Mouse (Mus musculus) left cerebral cortex, postnatal 14 days (tissue): ENCODE results near the gene Pgap2. TPM values are rescaled to one million over a fixed set of nuclear protein-coding genes. Genes with fewer than 3 reads are reported as not detected.
A peak's percentile ranks its signal among the peaks of the same experiment; 100 is the strongest.

Source experiments
- DNase-seq, 2 experiments: peaks; one replicate each; pipeline ENCODE4 v3.0.0; 2021 to 2022; ENCODE audit warnings: low spot score in 2 of 2, mixed read lengths in 1 of 2
- intact Hi-C: fragments of 180-260 bp; cut with DNase I; formaldehyde crosslinking; loops from one replicate; pipeline ENCODE4 v1.15.1; 2025
- long read RNA-seq, 2 experiments: library from polyadenylated mRNA; stranded (forward); transcript quantifications; one replicate each; pipeline ENCODE4 v2.0.0; 2021
- total RNA-seq, 2 experiments: library from RNA; stranded (reverse); gene quantifications; 2 replicates each; pipeline ENCODE4 v1.2.3; 2021

The Pgap2 gene
- total RNA-seq, result 10 to 100 TPM; 26.3 to 27.6 TPM
- long read RNA-seq, experiment 1, partial matches to known transcripts, result 1 of 18 reads
- long read RNA-seq, experiment 1, other reads (novel, unspliced or antisense), result 10 of 18 reads
- long read RNA-seq, experiment 2, partial matches to known transcripts, result 2 of 14 reads
- long read RNA-seq, experiment 2, other reads (novel, unspliced or antisense), result 5 of 14 reads

DNA sequence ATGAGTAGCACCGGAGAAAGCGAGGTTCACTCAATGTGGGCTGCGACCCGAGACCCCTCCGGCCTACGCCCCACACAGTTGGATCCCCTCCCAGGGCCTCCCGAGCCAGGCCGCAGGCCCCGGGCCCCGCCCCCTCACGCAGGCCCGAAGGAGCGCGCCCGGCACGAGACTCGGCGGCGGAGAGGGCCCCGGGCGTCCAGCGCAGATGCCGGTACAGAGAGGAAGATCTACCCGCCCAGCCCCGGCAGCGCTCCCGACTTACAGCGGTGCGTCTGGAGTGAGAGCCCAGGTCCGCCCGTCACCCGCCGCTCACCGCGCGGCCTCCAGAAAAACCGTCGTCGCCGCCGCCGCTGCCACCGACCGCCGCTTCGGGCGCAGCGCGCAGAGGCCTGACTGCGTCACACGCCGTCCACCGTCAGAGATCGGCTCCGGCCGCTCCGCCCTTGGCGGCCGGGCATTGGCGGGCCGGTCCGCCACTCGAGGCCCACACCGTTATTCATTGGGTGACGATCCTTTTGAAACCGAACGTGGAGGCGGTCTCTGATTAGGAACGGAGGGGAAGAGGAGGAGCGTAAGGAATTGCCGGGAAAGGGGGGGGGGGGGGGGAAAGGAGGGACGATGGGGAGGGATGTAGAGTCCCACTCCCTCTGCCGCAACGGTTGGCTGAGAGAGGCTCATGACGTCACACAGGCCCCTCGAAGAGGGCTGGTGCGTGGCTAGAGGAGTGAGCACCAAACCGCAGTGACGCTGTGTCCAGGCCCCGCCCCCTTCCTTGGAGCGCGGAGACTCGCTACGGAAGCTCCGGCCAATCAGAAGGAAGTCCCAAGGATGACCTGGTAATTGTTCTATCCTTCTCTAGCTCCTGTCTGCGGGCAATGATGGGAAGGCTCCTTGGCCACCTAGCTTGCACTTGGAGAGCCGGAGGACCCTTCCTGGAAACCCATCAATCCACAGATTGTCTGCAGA lies at the start of gene Pgap2, which contains the start of gene Nup98:
Gene Pgap2, plus strand, starts transcription at position 453 of the 966 bp plus-strand sequence.
Gene Nup98, minus strand, starts transcription at position 421 of the 966 bp plus-strand sequence.
- DNase-seq, result peak; percentile 99
- intact Hi-C loops, result loop anchor here (5.0 kb wide), 1 partner anchor 42 kb away; no protein-coding TSS in a partner anchor

DNA sequence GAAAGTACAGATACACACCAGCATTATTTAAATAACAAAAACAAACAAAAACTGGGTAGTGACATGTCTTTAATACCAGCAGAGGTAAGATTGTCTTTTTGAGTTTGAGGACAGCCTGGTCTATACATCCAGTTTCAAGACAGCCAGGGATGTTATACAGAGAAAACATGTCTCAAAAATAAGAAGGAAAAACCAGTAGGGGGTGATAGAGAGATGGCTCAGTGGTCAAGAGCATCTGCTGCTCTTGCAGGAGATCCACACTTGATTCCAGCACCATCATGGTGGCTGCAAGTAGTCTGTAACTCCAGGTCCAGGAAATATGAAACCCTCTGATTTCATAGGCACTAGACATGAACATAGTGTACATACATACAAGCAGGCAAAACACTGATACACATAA lies 39.7 kb upstream of the Pgap2 start:
- intact Hi-C loops, result no loop called here

DNA sequence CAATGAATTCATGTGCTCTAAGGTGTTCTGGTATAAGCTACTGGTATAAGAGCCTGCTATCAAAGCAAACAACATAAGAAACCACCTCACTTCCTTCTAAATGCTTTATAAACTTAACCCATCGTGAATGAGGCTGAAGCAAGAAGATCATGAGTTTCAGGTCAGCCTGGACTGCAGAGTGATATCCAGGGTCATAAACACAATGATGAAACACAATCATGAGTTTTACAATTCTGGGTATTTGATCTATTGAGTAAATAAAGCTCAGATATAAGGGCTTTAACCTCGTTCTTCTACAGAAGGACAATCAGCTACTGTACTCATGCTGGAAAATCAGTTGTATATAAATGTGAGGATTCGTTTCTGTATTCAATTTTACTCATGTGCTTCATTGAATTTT lies 26.2 kb upstream of the Pgap2 start:
- DNase-seq, result no peak
- intact Hi-C loops, result loop anchor here (5.0 kb wide), 1 partner anchor 52 kb away; no protein-coding TSS in a partner anchor

More for the DNA sequence above, 39.7 kb upstream of the Pgap2 start:
- no peak for DNase-seq

DNA sequence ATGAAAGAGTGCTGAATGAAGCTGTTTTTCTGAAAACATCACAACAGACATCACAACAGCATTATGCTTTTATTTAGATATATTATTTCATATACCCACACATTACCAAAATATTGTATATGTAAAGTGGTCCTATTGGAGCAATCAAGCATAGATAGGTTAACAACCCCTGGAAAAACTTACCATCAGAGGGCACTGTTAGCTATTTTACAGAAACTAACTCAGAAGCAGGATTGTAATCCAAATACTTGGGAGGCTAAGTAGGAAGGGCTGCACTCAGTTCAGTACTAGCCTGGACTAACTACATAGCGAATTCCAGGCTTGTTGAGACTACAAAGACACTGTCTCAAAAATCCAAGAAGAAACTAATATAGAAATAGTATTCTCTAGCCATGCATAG lies 17.7 kb upstream of the Pgap2 start:
- intact Hi-C loops, result no loop called here
- no peak for DNase-seq

DNA sequence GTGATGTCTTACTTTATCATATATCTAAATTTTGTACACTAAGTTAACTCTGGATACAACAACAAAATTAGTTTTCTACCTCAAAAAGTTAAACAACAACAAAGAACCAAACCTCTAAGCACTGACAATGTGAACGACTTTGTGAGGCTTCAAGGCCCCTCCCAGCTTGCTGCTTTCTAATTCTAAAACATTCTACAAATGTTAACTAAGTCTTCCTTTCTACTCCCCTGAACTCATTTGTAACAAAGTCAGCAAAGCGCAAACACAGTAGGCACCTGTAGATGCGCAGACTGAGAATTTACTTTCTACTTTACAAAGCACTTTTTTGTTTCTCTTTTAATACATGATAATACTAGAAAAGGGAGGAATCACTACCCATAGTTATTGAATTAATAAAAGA lies 9.4 kb upstream of the Pgap2 start:
- intact Hi-C loops, result no loop called here
- DNase-seq, result no peak

GRCm38 (mm10) chr7:102200996-102201785 lies 8.8 kb upstream of the Pgap2 start:
- intact Hi-C loops, result no loop called here
- no peak for DNase-seq

- no peak for DNase-seq
- intact Hi-C loops, result no loop called here
Measured at GRCm38 (mm10) chr7:102204296-102204857, 5.6 kb upstream of the Pgap2 start.

DNA sequence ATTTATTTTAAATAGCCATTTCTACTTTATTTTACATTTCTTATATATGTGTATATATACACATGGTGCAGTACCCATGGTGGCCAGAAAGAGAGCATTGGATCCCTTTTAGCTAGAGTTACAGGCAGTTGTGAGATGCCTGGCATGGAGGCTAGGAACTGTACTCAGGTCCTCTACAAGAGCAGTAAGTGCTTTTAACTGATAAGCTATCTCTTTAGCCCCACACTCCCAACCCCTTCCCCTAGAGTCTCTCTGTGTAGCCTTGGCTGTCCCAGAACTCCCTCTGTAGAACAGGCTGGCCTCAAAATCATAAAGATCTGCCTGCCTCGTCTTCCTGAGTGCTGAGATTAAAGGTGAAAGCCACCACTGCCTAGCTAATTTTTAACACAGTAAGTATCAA lies 4.4 kb upstream of the Pgap2 start:
- intact Hi-C loops, result no loop called here
- DNase-seq, result no peak

DNA sequence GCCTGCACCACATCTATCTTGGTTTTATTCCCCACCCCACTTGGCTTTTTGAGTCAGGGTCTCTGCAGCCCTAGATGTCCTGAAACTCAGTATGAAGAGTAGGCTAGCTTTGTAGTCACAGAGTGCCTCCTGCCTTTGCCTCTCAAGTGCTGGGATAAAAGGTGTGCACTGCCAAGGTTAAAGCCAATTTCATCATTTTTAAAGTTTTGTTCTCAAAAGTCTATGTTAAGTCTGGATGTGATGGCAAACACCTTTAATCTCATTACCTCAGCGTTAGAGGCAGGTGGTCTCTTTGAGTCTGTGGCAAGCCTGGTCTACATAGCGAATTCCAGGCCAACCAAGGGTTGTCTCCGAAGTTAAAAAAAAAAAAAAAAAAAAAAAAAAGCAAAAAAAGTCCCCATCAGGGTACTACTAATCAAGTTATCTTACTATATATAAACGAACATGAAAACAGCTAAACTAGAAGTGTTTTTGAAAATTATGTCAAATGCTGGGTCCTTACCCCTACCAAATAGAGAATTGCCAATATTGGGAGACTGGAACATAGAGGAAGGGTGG lies 1.1 kb upstream of the Pgap2 start:
- DNase-seq, result no peak
- intact Hi-C loops, result no loop called here

DNA sequence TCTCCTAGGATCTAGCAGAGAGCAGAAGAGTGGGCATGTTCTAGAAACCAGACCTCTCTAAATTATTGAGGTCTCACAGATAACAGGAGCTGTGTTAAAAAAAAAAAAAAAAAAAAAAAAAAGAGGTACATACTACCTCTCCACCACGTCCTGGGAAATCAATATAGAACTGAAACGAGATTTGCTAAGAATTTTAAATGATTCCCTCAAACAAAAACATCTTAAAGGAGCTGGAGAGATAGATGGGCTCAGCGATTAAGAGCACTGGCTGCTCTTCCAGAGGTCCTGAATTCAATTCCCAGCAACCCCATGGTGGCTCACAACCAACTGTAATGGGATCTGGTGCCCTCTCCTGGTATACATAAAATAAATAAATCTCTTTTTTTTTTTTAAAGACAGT lies 1.1 kb downstream of the Pgap2 start:
- intact Hi-C loops, result loop anchor here (5.0 kb wide), 1 partner anchor 41 kb away; no protein-coding TSS in a partner anchor
- no peak for DNase-seq

GRCm38 (mm10) chr7:102221899-102222298 lies 11.9 kb downstream of the Pgap2 start:
- intact Hi-C loops, result no loop called here
- no peak for DNase-seq

GRCm38 (mm10) chr7:102222336-102222735 lies 12.3 kb downstream of the Pgap2 start:
- peak in 1 of 2 experiments; percentile 38 for DNase-seq
- intact Hi-C loops, result no loop called here

DNA sequence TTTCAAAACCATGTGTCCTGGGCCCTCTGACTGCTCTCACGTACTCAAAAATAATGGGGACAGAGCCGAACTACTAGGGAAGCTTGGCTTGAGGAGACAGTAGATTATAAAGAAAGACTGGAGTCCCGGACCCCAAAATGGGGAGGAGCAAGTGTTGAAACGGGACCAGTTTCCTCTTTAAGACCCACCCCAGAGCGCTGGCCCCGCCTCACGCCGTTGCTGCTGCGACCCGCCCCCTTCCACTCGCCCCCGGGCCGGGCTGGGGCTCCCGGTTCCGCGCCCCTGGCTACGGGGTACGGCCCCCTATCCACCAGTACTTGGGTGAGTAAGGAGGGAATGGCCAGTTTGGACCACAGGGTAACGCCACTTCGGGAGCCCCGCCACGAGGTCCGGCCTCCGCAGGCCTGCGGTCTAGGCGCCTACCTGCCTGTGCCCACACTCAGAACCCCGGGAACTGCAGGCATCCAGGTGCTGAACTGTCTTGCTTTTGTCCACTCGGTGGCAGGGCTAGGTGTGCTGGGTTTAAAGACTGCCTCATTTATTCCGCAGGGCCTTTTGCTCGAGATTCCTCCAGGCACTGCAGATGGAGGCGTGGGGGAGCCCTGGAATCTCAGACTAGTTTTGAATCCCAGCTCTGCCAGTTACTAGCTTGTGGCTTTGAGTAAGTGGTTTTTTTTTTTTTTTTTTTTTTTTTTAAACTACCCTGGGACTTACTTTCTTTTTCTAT lies 13.0 kb downstream of the Pgap2 start:
- intact Hi-C loops, result no loop called here
- DNase-seq, result peak in 1 of 2 experiments; percentile 55

DNA sequence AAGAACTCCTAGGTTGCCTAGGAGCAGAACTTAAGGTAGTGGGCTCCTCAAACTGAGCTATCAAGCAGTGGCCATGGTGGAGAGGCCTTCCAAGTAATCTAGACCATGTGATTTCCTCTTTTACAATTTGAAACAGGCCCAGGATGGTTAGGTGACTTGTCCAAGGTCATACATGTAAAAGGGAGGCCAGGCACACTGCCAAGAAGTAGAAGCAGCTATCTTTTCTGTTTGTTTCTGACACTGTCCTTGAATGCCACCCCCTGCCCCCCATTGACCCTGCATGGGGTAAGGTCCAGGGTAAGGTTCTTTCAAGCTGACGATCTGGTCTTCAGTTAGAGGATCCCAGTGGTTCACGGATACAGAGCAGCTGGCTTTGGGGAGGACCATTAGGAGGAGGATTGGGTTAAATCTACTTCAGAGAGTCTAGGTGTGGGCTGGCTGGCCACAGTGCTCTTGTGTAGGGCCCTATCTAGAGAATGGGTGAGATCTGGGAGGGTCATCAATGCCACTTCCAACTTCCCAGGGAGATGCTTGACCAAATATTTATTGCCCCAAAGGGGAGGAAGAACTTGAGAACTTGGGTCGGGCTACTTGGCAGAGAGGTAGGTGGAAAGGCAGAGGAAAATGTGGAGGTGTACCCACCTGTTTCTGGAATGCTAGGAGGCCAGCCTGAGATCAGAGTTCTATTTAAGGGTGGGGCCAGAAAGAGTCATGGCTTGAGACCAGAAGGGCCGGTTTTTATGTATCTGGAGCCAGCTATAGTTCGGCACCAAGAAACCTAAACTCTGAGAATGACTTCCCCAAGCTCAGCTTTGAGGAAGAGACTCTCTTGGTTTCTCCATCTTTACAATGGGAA lies 14.1 kb downstream of the Pgap2 start:
- DNase-seq, result no peak
- intact Hi-C loops, result no loop called here

- intact Hi-C loops, result no loop called here
- no peak for DNase-seq
Measured at GRCm38 (mm10) chr7:102226051-102226450, 16.0 kb downstream of the Pgap2 start.

DNA sequence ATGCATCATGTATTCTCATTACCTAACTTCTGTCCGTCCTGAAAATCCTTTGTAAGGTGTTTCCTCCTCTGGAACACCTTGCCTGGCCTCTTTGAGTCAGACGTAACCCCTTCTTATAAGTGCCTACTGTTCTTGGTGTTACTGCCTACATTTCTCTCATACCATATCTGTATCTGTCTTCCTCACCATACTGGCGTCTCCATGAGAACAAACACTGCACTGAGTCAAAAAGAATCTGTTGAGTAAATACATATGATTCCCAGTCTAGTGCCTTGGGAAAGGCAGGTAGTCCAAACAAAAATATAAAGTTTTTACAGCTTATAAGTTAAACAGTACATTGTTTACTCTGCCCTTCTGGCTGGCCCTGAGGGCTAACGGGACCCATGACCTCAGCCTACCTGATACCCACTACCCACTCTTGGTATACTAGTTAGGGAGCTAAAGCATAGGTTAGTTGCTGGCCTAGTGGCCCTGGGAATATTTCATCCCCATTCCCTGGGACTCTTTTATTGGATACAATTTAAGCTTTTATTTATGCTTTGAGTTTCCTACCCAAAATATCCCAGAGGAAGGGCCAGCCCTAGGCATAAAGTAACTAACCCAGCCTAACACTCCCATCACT lies 18.2 kb downstream of the Pgap2 start:
- DNase-seq, result no peak
- intact Hi-C loops, result no loop called here

- DNase-seq, result no peak
- intact Hi-C loops, result no loop called here
Measured at GRCm38 (mm10) chr7:102229814-102230213, 19.8 kb downstream of the Pgap2 start.
